Mouse (Mus musculus): ENCODE measurements around the gene Foxr1. TPM values are rescaled to one million over a fixed set of nuclear protein-coding genes. Genes with fewer than 3 reads are reported as not detected.

The Foxr1 gene
- total RNA-seq, 2 experiments from 2014 or later, result not detected

Small RNA genes within 50 kb of the gene (microRNA-seq; reads per million reads assigned to microRNA genes)
- gene Mir7085 (ENCODE audit: borderline replicate concordance in 2 of 2), result 0 to 0.79 reads per million in 2 experiments

Other genes starting within 250 kb of the Foxr1 start
- gene Cbl, start 207.1 kb downstream of the Foxr1 start, total RNA-seq (2021), result 1 to 10 TPM; 9.2 to 9.4 TPM
- gene Ccdc153, start 200.5 kb downstream of the Foxr1 start, total RNA-seq (2021), result not detected
- gene Pdzd3, start 189.7 kb downstream of the Foxr1 start, total RNA-seq (2021), result under 1 TPM; 0.99 to 1.00 TPM
- 10 to 100 TPM; 18.6 to 21.1 TPM for gene Nlrx1, start 172.5 kb downstream of the Foxr1 start, total RNA-seq (2021)
- under 1 TPM; 0.15 to 0.62 TPM for gene Abcg4, start 152.5 kb downstream of the Foxr1 start, total RNA-seq (2021)
- 1 to 10 TPM; 5.6 to 6.0 TPM for gene Hinfp, start 135.5 kb downstream of the Foxr1 start, total RNA-seq (2021)
- gene C2cd2l, start 120.9 kb downstream of the Foxr1 start, total RNA-seq (2021), result 10 to 100 TPM; 12.0 to 12.2 TPM
- 10 to 100 TPM; 11.0 to 11.2 TPM for gene Dpagt1, start 115.1 kb downstream of the Foxr1 start, total RNA-seq (2021)
- 10 to 100 TPM; 10.8 to 12.8 TPM for gene H2afx, start 106.4 kb downstream of the Foxr1 start, total RNA-seq (2021)
- 10 to 100 TPM; 20.3 to 24.3 TPM for gene Hmbs, start 96.9 kb downstream of the Foxr1 start, total RNA-seq (2021)
- gene Vps11, start 79.5 kb downstream of the Foxr1 start, total RNA-seq (2021), result 10 to 100 TPM; 13.5 to 14.5 TPM
- gene Hyou1, start 61.6 kb downstream of the Foxr1 start, total RNA-seq (2021), result 10 to 100 TPM; 28.0 to 31.3 TPM
- 100 to 1,000 TPM; 117 to 142 TPM for gene Slc37a4, start 44.3 kb downstream of the Foxr1 start, total RNA-seq (2021)
- gene Rps25, start 34.0 kb downstream of the Foxr1 start, total RNA-seq (2021), result 100 to 1,000 TPM; 631 to 665 TPM
- gene Trappc4, start 33.5 kb downstream of the Foxr1 start, total RNA-seq (2021), result 10 to 100 TPM; 13.8 to 17.5 TPM
- 1 to 10 TPM; 3.9 to 5.8 TPM for gene Ccdc84, start 22.6 kb downstream of the Foxr1 start, total RNA-seq (2021)
- gene Upk2, start 13.8 kb upstream of the Foxr1 start, total RNA-seq (2021), result under 1 TPM; 0.32 to 0.43 TPM
- 10 to 100 TPM; 33.6 to 40.7 TPM for gene Bcl9l, start 41.7 kb upstream of the Foxr1 start, total RNA-seq (2021)
- not detected for gene Cxcr5, start 120.7 kb upstream of the Foxr1 start, total RNA-seq (2021)
- gene Ddx6, start 163.8 kb upstream of the Foxr1 start, total RNA-seq (2021), result 10 to 100 TPM; 55.1 to 59.4 TPM
- not detected for gene Treh, start 232.1 kb upstream of the Foxr1 start, total RNA-seq (2021)

All from gastrocnemius, postnatal 25 days (tissue).